Mouse (Mus musculus): ENCODE results near the gene Plbd2.

The Plbd2 gene

DNA sequence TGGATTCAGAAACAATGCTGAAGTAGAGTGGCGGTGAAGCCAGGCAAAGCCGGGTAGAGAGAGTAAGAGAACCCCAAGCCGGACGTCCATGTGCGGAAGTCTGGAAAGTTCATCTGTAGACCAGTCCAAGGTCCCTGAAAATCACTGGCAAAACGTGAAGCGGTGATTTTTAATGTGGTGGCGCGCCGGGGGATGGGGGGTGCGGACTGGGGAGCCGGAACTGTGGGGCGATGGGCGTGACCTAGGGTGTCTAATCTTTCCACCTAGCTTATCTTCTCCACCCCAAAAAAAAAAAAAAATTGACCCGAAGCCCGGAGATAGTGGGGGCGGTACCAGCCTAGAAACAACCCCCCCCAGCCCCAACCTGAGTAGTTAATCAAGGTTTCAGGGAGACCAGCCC, 65.9 kb downstream of the Plbd2 start:
- DNase-seq (ENCODE audit: low spot score in 2 of 2): no peak

- no peak for DNase-seq (ENCODE audit: low spot score in 2 of 2)
These were observed 66.4 kb downstream of the Plbd2 start for GRCm38 (mm10) chr5:120436885-120437495.

- DNase-seq (ENCODE audit: low spot score in 2 of 2): no peak
These were observed 67.5 kb downstream of the Plbd2 start for GRCm38 (mm10) chr5:120435731-120436501.

GRCm38 (mm10) chr5:120435006-120435681, 68.3 kb downstream of the Plbd2 start:
- no peak for DNase-seq (ENCODE audit: low spot score in 2 of 2)

- DNase-seq (ENCODE audit: low spot score in 2 of 2): no peak
These were observed 69.1 kb downstream of the Plbd2 start for GRCm38 (mm10) chr5:120434231-120434735.

Measured in heart, adult 9 months (tissue).